Mouse (Mus musculus) liver, embryonic 14.5 days (tissue): ENCODE measurements around the gene G6pc. TPM values are rescaled to one million over a fixed set of nuclear protein-coding genes. Genes with fewer than 3 reads are reported as not detected.
"Not testable (repeated sequence)": the region's sequence is repeated elsewhere in the genome, so short reads cannot be mapped to it uniquely, and the experiment has no call there.

ENCODE experiments used
- ATAC-seq: fragments of 200-750 bp; cut with Nextera tagmentation; 2 replicates; pipeline ENCODE4 v1.8.0; 2017; ENCODE audit warnings: moderate number of reproducible peaks, mild to moderate bottlenecking, moderate library complexity; ENCODE audit not compliant: insufficient read depth
- DNase-seq, 3 experiments: peaks; one replicate each; pipeline ENCODE4 v3.0.0-alpha.2; 2012 to 2013; ENCODE audit warnings: low read depth in 3 of 3, low spot score in 3 of 3
- H3K27ac ChIP-seq: fragments of 300-500 bp; sonication (generic); 2 replicates; pipeline ENCODE4 v1.5.1; 2014; ENCODE audit warnings: moderate library complexity, mild to moderate bottlenecking, control low read depth, inconsistent platforms
- H3K27me3 ChIP-seq: fragments of 300-500 bp; sonication (generic); 2 replicates; pipeline ENCODE4 v1.6.1; 2014; ENCODE audit warnings: mild to moderate bottlenecking, low read length, moderate library complexity; ENCODE audit not compliant: control insufficient read depth, insufficient read depth
- H3K36me3 ChIP-seq: fragments of 300-500 bp; sonication (generic); replicated peaks from 2 replicates; pipeline ENCODE4 v1.6.1; 2014; ENCODE audit warnings: low read depth; ENCODE audit not compliant: control insufficient read depth, insufficient read depth
- H3K4me1 ChIP-seq, 2 experiments: fragments of 200-500 bp in 1 of 2; fragments of 300-500 bp in 1 of 2; sonication (generic) in 1 of 2; replicated peaks; 2 replicates each; pipeline ENCODE4 v1.6.1; 2012 to 2014; ENCODE audit warnings: antibody characterized with exemption in 1 of 2, inconsistent platforms in 1 of 2, low read length in 1 of 2; ENCODE audit not compliant: control insufficient read depth in 2 of 2, insufficient read depth in 2 of 2
- H3K4me2 ChIP-seq: fragments of 300-500 bp; sonication (generic); 2 replicates; pipeline ENCODE4 v1.6.1; 2014; ENCODE audit warnings: low read depth, mild to moderate bottlenecking, control low read depth, moderate library complexity
- H3K4me3 ChIP-seq, 2 experiments: fragments of 200-500 bp in 1 of 2; fragments of 300-500 bp in 1 of 2; sonication (generic) in 1 of 2; 2 replicates each; pipeline ENCODE4 v1.5.1; 2012 to 2014; ENCODE audit warnings: low read depth in 2 of 2, low read length in 2 of 2, mild to moderate bottlenecking in 2 of 2, control low read depth in 1 of 2, inconsistent platforms in 1 of 2, moderate library complexity in 1 of 2; ENCODE audit not compliant: insufficient read depth in 1 of 2
- H3K9ac ChIP-seq: fragments of 300-500 bp; sonication (generic); replicated peaks from 2 replicates; pipeline ENCODE4 v1.6.1; 2014; ENCODE audit warnings: mild to moderate bottlenecking, control low read depth, moderate library complexity
- H3K9me3 ChIP-seq: fragments of 300-500 bp; sonication (generic); 2 replicates; pipeline ENCODE4 v1.6.1; 2016; ENCODE audit warnings: low read length, mixed read lengths; ENCODE audit not compliant: control insufficient read depth
- CTCF ChIP-seq: IDR thresholded peaks from 2 replicates; pipeline ENCODE4 v1.5.1; 2016; ENCODE audit warnings: antibody characterized with exemption, low read depth, control low read depth
- EP300 ChIP-seq: IDR thresholded peaks from 2 replicates; pipeline ENCODE4 v1.6.1; 2016; ENCODE audit warnings: antibody characterized with exemption, low read depth
- WGBS: fragments of 180-500 bp; shearing (Covaris S2); extraction: QIAGEN DNeasy Blood & Tissue Kit; methylation state at CpG from one replicate; pipeline ENCODE4 v1.1.7; 2014; ENCODE audit not compliant: insufficient replicate concordance; 5-methylcytosine and 5-hydroxymethylcytosine counted together
- polyA plus RNA-seq, 2 experiments: library from polyadenylated mRNA; depleted of rRNA in 1 of 2; stranded (reverse) in 1 of 2; unstranded in 1 of 2; fragments of >200 nt; fragmentation: Nextera tagmentation in 1 of 2; extraction: Ambion mirVana in 1 of 2; gene quantifications; 2 replicates each; pipeline versions ENCODE4 v1.2.1 to v1.2.3; 2012 to 2014

G6pc gene
- polyA plus RNA-seq, 2 experiments = 0.02 to 0.04 TPM

DNA sequence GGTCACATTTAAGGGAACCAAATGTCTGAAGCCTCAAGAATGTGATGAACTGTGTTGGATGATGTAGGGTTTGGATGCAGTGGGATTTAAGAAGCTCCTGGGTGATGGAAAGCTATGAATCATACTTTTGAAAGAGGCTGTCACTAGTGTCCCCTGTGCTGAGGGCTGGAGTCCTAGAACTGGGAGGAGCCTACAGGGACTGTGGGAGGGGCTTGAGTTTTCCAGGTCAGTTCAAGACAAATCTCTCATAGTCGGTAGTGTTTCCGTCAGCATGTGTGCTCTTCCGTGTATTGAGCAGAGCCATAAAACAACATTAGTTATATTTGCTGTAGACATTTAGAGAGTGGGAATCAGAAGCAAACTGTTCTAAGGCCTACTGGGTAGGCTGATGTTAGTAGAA is 40.0 kb upstream of the G6pc start:
- Histone ChIP-seq H3K4me1 (no peaks in the 10 kb centered on the region), H3K9me3 (no peaks in the 10 kb centered on the region), H3K36me3 (peaks cover 35% of the 10 kb centered on the region), H3K9ac (no peak overlapping the region), H3K4me2 (no peak overlapping the region), H3K4me3 (no peak overlapping the region), H3K27ac (no peak overlapping the region), H3K27me3 (no peaks in the 10 kb centered on the region)
- DNase-seq (no peak), ATAC-seq (no peak)
- no peak for TF ChIP-seq CTCF
- TF ChIP-seq EP300 = no peak
- WGBS = 58% methylated on average over 3 of the region's 3 CpGs

DNA sequence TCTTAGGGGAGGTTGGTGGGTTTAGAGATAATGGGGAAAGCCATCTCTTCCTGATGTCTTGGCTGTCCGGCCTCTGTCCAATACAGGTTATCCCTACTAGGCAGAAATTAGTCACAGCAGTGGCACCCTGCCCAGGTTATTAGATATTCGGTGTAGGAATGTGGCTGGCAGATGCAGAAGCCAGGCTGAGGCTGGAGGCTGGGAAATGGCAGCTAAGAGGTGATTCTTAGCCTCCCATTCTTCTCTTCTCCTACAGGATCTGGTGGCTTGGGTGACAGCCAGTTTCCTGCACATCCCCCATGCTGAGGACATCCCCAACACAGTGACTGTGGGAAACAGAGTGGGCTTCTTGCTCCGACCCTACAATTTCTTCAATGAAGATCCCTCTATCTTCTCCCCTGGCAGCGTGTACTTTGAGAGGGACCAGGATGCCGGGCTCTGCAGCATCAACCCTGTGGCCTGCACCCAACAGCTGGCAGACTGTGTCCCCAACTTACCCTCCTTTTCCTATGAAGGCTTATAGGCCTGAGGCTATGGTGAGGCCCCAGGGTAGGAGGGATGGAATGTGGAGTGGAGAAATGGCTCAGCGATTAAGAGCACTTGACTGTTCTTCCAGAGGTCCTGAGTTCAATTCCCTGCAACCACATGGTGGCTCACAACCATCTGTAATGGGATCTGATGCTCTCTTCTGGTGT is 38.3 kb upstream of the G6pc start:
- H3K27ac ChIP-seq = no peak overlapping the region

DNA sequence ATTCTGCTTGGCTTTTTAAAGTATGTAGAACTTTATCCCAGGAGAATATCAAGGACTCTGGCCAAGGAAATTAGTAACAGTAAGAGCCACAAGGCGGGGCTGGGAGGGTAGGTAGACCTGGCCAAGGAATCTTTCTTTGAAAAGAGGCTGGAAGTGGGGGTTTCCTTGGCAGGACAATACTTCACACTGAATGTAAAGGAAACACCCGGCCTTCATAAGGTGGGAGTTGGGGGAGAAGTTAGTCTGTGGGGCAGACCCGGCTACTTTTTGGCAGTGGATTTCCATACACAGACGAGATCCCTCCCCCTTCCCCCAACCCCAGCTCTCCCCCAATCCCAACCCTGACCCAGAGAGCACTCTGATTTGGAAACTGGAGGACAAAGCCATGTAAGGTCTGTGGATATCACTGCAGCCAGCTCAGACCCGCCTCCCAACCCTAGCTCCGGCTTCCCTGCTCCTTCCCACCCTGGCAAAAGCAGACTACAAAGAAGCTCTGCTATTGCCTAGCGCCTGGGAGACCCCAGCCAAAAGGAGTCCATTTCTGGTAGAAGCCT is 36.9 kb upstream of the G6pc start, which contains the start of gene Aoc3:
TSS of gene Aoc3 (plus strand) at position 235 of the 554 bp plus-strand sequence.
- H3K36me3 ChIP-seq = peaks cover 4% of the 10 kb centered on the region
- H3K4me2 ChIP-seq = no peak within 1 kb of the TSS
- 64% methylated on average over 7 of the region's 7 CpGs for WGBS
- no peak within 1 kb of the TSS for H3K9ac ChIP-seq
- H3K27me3 ChIP-seq = no peaks in the 10 kb centered on the region
- H3K4me3 ChIP-seq = no peak within 1 kb of the TSS
- TF ChIP-seq EP300 (no peak), CTCF (no peak)
- no peak within 1 kb of the TSS for H3K27ac ChIP-seq
- H3K9me3 ChIP-seq = no peaks in the 10 kb centered on the region
- ATAC-seq (no peak), DNase-seq (no peak)
- no peaks in the 10 kb centered on the region for H3K4me1 ChIP-seq

More for the DNA sequence above, 38.3 kb upstream of the G6pc start:
- WGBS = 84% methylated on average over 6 of the region's 6 CpGs
- H3K9ac ChIP-seq = no peak overlapping the region
- no peaks in the 10 kb centered on the region for H3K27me3 ChIP-seq
- no peak for DNase-seq
- no peak overlapping the region for H3K4me3 ChIP-seq
- no peak overlapping the region for H3K4me2 ChIP-seq
- H3K4me1 ChIP-seq = no peaks in the 10 kb centered on the region
- no peak for ATAC-seq
- TF ChIP-seq EP300 (no peak), CTCF (no peak)
- H3K36me3 ChIP-seq = peaks cover 17% of the 10 kb centered on the region
- H3K9me3 ChIP-seq = no peaks in the 10 kb centered on the region

DNA sequence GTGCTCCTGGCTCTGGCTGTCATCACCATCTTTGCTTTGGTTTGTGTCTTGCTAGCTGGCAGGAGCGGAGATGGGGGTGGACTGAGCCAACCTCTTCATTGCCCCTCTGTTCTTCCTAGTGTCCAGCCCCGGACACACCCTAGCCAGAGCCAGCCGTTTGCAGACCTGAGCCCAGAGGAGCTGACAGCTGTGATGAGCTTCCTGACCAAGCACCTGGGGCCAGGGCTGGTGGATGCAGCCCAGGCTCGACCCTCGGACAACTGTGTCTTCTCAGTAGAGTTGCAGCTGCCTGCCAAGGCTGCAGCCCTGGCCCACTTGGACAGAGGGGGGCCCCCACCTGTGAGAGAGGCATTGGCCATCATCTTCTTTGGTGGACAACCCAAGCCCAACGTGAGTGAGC is 36.4 kb upstream of the G6pc start:
- not testable (repeated sequence) for H3K36me3 ChIP-seq, DNase-seq, H3K4me3 ChIP-seq, H3K9ac ChIP-seq, H3K27ac ChIP-seq, ATAC-seq, H3K9me3 ChIP-seq, H3K4me1 ChIP-seq, H3K4me2 ChIP-seq, H3K27me3 ChIP-seq
- 72% methylated on average over 6 of the region's 6 CpGs for WGBS

DNA sequence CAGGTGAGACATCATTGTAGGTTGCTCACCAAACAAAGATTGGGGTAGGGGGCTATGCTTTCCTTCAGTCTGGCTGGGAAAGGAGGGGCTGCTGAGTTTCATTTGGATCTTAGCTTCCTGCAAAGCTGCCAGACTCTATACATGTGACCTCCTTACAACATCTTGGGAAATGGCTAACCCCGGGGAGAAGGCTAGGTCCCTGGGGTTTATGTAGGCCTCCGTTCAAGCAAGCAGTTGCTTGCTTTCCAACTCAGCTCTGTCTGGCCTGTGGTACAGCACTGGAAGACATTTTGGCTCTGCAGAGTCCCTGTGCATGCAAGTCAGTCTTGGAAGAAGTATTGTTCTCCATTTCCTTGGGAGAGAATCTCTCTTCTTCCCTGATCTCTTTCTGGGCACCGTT is 34.8 kb upstream of the G6pc start:
- H3K9ac ChIP-seq = no peak overlapping the region
- H3K27me3 ChIP-seq = no peaks in the 10 kb centered on the region
- TF ChIP-seq EP300 (no peak), CTCF (no peak)
- ATAC-seq (no peak), DNase-seq (no peak)
- no peak overlapping the region for H3K4me2 ChIP-seq
- peaks cover 0 to under 1% of the 10 kb centered on the region in 2 experiments; a peak in 2 of 4 replicates for H3K4me1 ChIP-seq
- no peaks in the 10 kb centered on the region; the same call in 1 of the 2 replicates for H3K36me3 ChIP-seq
- WGBS = 66% methylated on average over 3 of the region's 3 CpGs
- H3K4me3 ChIP-seq = no peak overlapping the region
- H3K27ac ChIP-seq = no peak overlapping the region
- no peaks in the 10 kb centered on the region for H3K9me3 ChIP-seq
